Mouse (Mus musculus) spleen, adult 2 months (tissue): ENCODE data around the gene Cox16.

Experiments
- CTCF ChIP-seq: fragments of 200-500 bp; IDR thresholded peaks from 2 replicates; pipeline ENCODE4 v1.5.1; 2011; ENCODE audit warnings: mild to moderate bottlenecking, inconsistent platforms; ENCODE audit not compliant: insufficient read depth, insufficient read length, insufficient replicate concordance; ENCODE audit errors: extremely low read depth
- POLR2A ChIP-seq: fragments of 200-500 bp; IDR thresholded peaks from 2 replicates; pipeline ENCODE4 v1.6.1; 2011; ENCODE audit warnings: low read depth, low read length, inconsistent platforms

GRCm38 (mm10) chr12:81483656-81484055, 1.3 kb downstream of the Cox16 start:
- no peak for TF ChIP-seq CTCF
- no peak for TF ChIP-seq POLR2A
